Mouse (Mus musculus) thymus, adult 2 months (tissue): ENCODE measurements around the gene Lamb2.

Source experiments
- CTCF ChIP-seq: fragments of 200-500 bp; IDR thresholded peaks from 2 replicates; pipeline ENCODE4 v1.5.1; 2012; ENCODE audit warnings: mild to moderate bottlenecking, control low read depth, low read length, moderate library complexity, borderline replicate concordance; ENCODE audit not compliant: control insufficient read depth, poor library complexity, insufficient read depth; ENCODE audit errors: extremely low read depth
- POLR2A ChIP-seq: fragments of 200-500 bp; IDR thresholded peaks from 2 replicates; pipeline ENCODE4 v1.6.1; 2012; ENCODE audit warnings: mild to moderate bottlenecking, low read length, control low read depth, moderate library complexity; ENCODE audit not compliant: control insufficient read depth, poor library complexity, insufficient read depth; ENCODE audit errors: extremely low read depth

GRCm38 (mm10) chr9:108508776-108509175 is 29.2 kb downstream of the Lamb2 start:
- TF ChIP-seq CTCF (no peak), POLR2A (no peak)
